Mouse (Mus musculus) lung, embryonic 16.5 days (tissue): ENCODE measurements around the gene Ppp1r18. TPM values are rescaled to one million over a fixed set of nuclear protein-coding genes. Genes with fewer than 3 reads are reported as not detected.

ENCODE experiments used
- ATAC-seq: fragments of 200-750 bp; cut with Nextera tagmentation; 2 replicates; pipeline ENCODE4 v1.8.0; 2017; ENCODE audit warnings: low read depth, mild to moderate bottlenecking, moderate library complexity
- H3K27ac ChIP-seq: fragments of 300-500 bp; sonication (generic); 2 replicates; pipeline ENCODE4 v1.5.1; 2014; ENCODE audit warnings: mild to moderate bottlenecking, control low read depth, low read length
- H3K27me3 ChIP-seq: fragments of 300-500 bp; sonication (generic); 2 replicates; pipeline ENCODE4 v1.6.1; 2014; ENCODE audit warnings: low read depth, low read length, mixed read lengths; ENCODE audit not compliant: control insufficient read depth, insufficient read depth
- H3K36me3 ChIP-seq: fragments of 300-500 bp; sonication (generic); 2 replicates; pipeline ENCODE4 v1.6.1; 2014; ENCODE audit warnings: low read length; ENCODE audit not compliant: control insufficient read depth, insufficient read depth
- H3K4me1 ChIP-seq: fragments of 300-500 bp; sonication (generic); replicated peaks from 2 replicates; pipeline ENCODE4 v1.6.1; 2014; ENCODE audit warnings: low read length, mixed read lengths; ENCODE audit not compliant: control insufficient read depth, insufficient read depth
- H3K4me2 ChIP-seq: fragments of 300-500 bp; sonication (generic); 2 replicates; pipeline ENCODE4 v1.6.1; 2014; ENCODE audit warnings: low read depth, low read length, control low read depth
- H3K4me3 ChIP-seq: fragments of 300-500 bp; sonication (generic); 2 replicates; pipeline ENCODE4 v1.5.1; 2014; ENCODE audit warnings: mild to moderate bottlenecking, low read length, control low read depth
- H3K9ac ChIP-seq: fragments of 300-500 bp; sonication (generic); 2 replicates; pipeline ENCODE4 v1.6.1; 2014; ENCODE audit warnings: low read length, control low read depth
- H3K9me3 ChIP-seq: fragments of 300-500 bp; sonication (generic); 2 replicates; pipeline ENCODE4 v1.6.1; 2016; ENCODE audit warnings: low read length; ENCODE audit not compliant: control insufficient read depth
- WGBS: fragments of 180-500 bp; shearing (Covaris S2); extraction: QIAGEN DNeasy Blood & Tissue Kit; methylation state at CpG from one replicate; pipeline ENCODE4 v1.1.7; 2014; 5-methylcytosine and 5-hydroxymethylcytosine counted together
- microRNA counts: library from miRNA; unstranded; fragments of <30 nt; microRNA quantifications from one replicate; lab custom pipeline; 2016
- microRNA-seq: library from miRNA; unstranded; fragments of <30 nt; microRNA quantifications from one replicate; pipeline ENCODE4, GENCODE M21; 2016
- polyA plus RNA-seq: library from polyadenylated mRNA; unstranded; fragments of >200 nt; fragmentation: Nextera tagmentation; extraction: Ambion mirVana; gene quantifications from 2 replicates; pipeline ENCODE4 v1.2.1, GENCODE M21; 2015

Ppp1r18 gene
- polyA plus RNA-seq, 1 experiment from 2014 or later: 26.5 TPM

DNA sequence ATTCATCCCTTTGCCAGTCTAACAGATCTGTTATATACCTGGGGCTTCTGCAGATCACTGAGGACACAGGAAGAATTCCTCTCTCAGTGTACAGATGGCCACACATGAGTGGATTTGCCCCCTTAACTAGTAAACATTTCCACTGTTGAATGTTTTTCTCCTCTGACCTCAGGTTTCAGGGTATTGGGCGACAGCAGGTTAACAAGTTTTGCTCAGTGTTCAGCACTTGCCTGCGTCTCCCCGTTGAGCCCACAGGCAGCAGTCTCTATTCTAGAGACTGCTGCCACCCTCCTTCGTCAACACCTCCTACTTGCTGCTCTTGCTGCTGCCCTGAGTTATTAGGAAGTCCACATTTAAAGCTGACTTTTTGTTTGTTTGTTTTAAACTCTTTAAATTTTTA, 56.3 kb downstream of the Ppp1r18 start:
- H3K36me3 ChIP-seq: peaks cover 34% of the 10 kb centered on the region
- H3K4me2 ChIP-seq: no peak overlapping the region
- no peaks in the 10 kb centered on the region for H3K9me3 ChIP-seq
- H3K27me3 ChIP-seq: no peaks in the 10 kb centered on the region
- H3K4me1 ChIP-seq: peaks cover 22% of the 10 kb centered on the region
- no peak for ATAC-seq
- H3K9ac ChIP-seq: no peak overlapping the region
- 71% methylated on average over 4 of the region's 4 CpGs for WGBS
- no peak overlapping the region for H3K27ac ChIP-seq
- H3K4me3 ChIP-seq: no peak overlapping the region

DNA sequence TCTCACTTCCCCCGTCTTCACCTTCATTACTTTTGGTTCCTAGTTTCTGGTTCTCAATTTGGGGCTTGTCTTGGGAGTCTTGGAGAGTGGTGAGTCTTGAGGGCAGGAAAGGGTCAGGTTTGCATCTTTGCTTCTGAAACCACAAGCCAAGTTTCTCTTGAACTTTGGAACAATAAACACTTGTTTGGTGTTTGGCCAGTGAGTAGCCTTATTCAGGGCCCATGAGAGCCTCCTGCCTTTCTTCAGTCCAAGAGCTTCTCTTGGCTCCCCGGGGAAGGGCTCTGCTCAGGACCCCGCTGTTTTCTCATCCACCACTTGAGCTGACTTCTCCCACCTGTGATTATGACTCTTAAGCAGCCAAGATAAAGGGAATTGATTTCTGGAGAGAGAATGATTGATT, 57.2 kb downstream of the Ppp1r18 start:
- H3K4me2 ChIP-seq: no peak overlapping the region
- H3K27me3 ChIP-seq: no peaks in the 10 kb centered on the region
- H3K4me3 ChIP-seq: no peak overlapping the region
- WGBS: 80% methylated on average over 3 of the region's 3 CpGs
- peaks cover 39% of the 10 kb centered on the region for H3K36me3 ChIP-seq
- no peak for ATAC-seq
- no peak overlapping the region for H3K9ac ChIP-seq
- no peaks in the 10 kb centered on the region for H3K9me3 ChIP-seq
- peaks cover 22% of the 10 kb centered on the region for H3K4me1 ChIP-seq
- H3K27ac ChIP-seq: no peak overlapping the region

DNA sequence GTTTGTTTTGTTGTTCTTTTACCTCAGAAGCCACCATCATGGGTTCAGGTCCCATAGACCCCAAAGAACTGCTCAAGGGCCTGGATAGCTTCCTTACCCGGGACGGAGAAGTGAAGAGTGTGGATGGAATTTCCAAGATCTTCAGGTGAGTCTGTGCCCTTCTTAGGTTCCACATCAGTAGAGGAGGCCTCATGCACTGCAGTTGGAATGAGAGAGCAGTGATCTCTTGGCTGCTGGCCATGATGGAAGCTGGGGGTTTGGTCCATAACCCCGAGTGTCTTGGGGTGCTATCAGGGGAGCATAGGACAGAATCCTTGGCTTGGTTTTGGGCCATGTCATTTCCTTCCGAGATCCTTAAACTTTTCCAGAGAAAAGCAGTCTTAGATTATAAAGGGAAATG, 57.9 kb downstream of the Ppp1r18 start:
- no peak overlapping the region for H3K9ac ChIP-seq
- no peak overlapping the region for H3K27ac ChIP-seq
- peaks cover 22% of the 10 kb centered on the region for H3K4me1 ChIP-seq
- ATAC-seq: no peak
- 87% methylated on average over 4 of the region's 4 CpGs for WGBS
- H3K9me3 ChIP-seq: no peaks in the 10 kb centered on the region
- peaks cover 46% of the 10 kb centered on the region for H3K36me3 ChIP-seq
- H3K27me3 ChIP-seq: no peaks in the 10 kb centered on the region
- no peak overlapping the region for H3K4me3 ChIP-seq
- H3K4me2 ChIP-seq: no peak overlapping the region

MicroRNA genes within 50 kb of the gene (microRNA counts, 519-probe panel; counts per million panel counts)
- 1,363 counts per million, percentile 16 among the panel's probes with 10 or more counts for microRNA mmu-miR-1894-3p (lab: Ali Mortazavi, UCI)
- 582 counts per million, percentile 4 among the panel's probes with 10 or more counts for microRNA mmu-miR-1894-5p (lab: Ali Mortazavi, UCI)

Small RNAs within 50 kb of the gene (microRNA-seq; reads per million reads assigned to microRNA genes)
- gene Gm28033 (not detected), gene Mir1894 (not detected)

Other genes with a start within 250 kb of the Ppp1r18 start
- gene Gm9573, start 239.0 kb upstream of the Ppp1r18 start, polyA plus RNA-seq: 0.03 TPM in 1 of 2 replicates, not detected in the other
- gene Mucl3, start 221.9 kb upstream of the Ppp1r18 start, polyA plus RNA-seq: 1.7 and 1.9 TPM in 2 replicates
- gene Vars2, start 198.0 kb upstream of the Ppp1r18 start, polyA plus RNA-seq: 22.8 and 25.4 TPM in 2 replicates
- gene Gtf2h4, start 191.9 kb upstream of the Ppp1r18 start, polyA plus RNA-seq: 47.5 and 48.0 TPM in 2 replicates
- 50.5 and 51.3 TPM in 2 replicates for gene Ddr1, start 161.0 kb upstream of the Ppp1r18 start, polyA plus RNA-seq
- 21.9 and 31.7 TPM in 2 replicates for gene Ier3, start 43.9 kb upstream of the Ppp1r18 start, polyA plus RNA-seq
- gene Flot1, start 42.4 kb upstream of the Ppp1r18 start, polyA plus RNA-seq: 57.8 and 65.1 TPM in 2 replicates
- 877 and 940 TPM in 2 replicates for gene Tubb5, start 27.3 kb upstream of the Ppp1r18 start, polyA plus RNA-seq
- 20.6 and 22.3 TPM in 2 replicates for gene Mdc1, start 24.1 kb upstream of the Ppp1r18 start, polyA plus RNA-seq
- gene Nrm, start 4.3 kb upstream of the Ppp1r18 start, polyA plus RNA-seq: 65.6 and 67.9 TPM in 2 replicates
- 40.2 and 42.4 TPM in 2 replicates for gene Dhx16, start 14.2 kb downstream of the Ppp1r18 start, polyA plus RNA-seq
- 15.6 TPM in 2 replicates for gene 2310061I04Rik, start 31.8 kb downstream of the Ppp1r18 start, polyA plus RNA-seq
- gene Atat1, start 44.5 kb downstream of the Ppp1r18 start, polyA plus RNA-seq: 62.6 and 62.7 TPM in 2 replicates
- gene Mrps18b, start 50.8 kb downstream of the Ppp1r18 start, polyA plus RNA-seq: 67.5 and 73.1 TPM in 2 replicates
- 38.0 and 40.5 TPM in 2 replicates for gene Ppp1r10, start 50.8 kb downstream of the Ppp1r18 start, polyA plus RNA-seq
- gene Abcf1, start 104.2 kb downstream of the Ppp1r18 start, polyA plus RNA-seq: 70.6 and 82.5 TPM in 2 replicates
- gene Gnl1, start 114.3 kb downstream of the Ppp1r18 start, polyA plus RNA-seq: 43.1 and 44.7 TPM in 2 replicates
- 27.5 and 29.7 TPM in 2 replicates for gene Prr3, start 114.6 kb downstream of the Ppp1r18 start, polyA plus RNA-seq
- 2.0 and 2.2 TPM in 2 replicates for gene H2-T24, start 155.0 kb downstream of the Ppp1r18 start, polyA plus RNA-seq
- 7.2 and 11.7 TPM in 2 replicates for gene H2-T23, start 167.3 kb downstream of the Ppp1r18 start, polyA plus RNA-seq
- gene H2-T22, start 177.2 kb downstream of the Ppp1r18 start, polyA plus RNA-seq: 18.8 and 19.4 TPM in 2 replicates
- gene Gm6034, start 177.4 kb downstream of the Ppp1r18 start, polyA plus RNA-seq: not detected in 2 replicates
- gene Gm11127, start 192.8 kb downstream of the Ppp1r18 start, polyA plus RNA-seq: not detected in 2 replicates